Mouse (Mus musculus) layer of hippocampus, adult 9-10 months (tissue): ENCODE data around the gene Catsper4.
"Not testable (repeated sequence)": the region's sequence is repeated elsewhere in the genome, so short reads cannot be mapped to it uniquely, and the experiment has no call there.

ENCODE experiments used
- DNase-seq: peaks from one replicate; pipeline ENCODE4 v3.0.0; 2022; ENCODE audit warnings: low spot score

Gene Catsper4

DNA sequence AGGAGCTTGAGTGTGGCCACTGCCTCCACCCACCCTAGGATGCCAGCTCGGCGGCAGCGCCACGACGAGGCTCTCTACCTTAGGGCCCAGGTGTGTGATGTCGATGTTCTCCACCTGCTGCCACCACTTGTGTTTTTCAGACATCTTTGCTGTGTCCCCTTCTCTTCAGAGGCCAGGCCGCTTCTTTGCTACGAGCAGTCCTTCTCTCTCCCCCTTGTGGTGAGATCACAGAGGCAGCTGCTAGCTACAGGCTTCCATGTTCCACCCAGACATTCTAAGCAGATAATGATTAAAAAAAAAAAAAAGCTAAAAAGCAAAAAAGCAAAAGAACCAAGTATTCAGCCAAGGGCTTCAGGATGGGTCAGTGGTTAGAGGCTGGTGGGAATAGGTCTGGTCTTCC, at the start of gene Catsper4:
TSS of gene Catsper4 (minus strand) at position 190 of the 400 bp plus-strand sequence.
- no peak for DNase-seq

DNA sequence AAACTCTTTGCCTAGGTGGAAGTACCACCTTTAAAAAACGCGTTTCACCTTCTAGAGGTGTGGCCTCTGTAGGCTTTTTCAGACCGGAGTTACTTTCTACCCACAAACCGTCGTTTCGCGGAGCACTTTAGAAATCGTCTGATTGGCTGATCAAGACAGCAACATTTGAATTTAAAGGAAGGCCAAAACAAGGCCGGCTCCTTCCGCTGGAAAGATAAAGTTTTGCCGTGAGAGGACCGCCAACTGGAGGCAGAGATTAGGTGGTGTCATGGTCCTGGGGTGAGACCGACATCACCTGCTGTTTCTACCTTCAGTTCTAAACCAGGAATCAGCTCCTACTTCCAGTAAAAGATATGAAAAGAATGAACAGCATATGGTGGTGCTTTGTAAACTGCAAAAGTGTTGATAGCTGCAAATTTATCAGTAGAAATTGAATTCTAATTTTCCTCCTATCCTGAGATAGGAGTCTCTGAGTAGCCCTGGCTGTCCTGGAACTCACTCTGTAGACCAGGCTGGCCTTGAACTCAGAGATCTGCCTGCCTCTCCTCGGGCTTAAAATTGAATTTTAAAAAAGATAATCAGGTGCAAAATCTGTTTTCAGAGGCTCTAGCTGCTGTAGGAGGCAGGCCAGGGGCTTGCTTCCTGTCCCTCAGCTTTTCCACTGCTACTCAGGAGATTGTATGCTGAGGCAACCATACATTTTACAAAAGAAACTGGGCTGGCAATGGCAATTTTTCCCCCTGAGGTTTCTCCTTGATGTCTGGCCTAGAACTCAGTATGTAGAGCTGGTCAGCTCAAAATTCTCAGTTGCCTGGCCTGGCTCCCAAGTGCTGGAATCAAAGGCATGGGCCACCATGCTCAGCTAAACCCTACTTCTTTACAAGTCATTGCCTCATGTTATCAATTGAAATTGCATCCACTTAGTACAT, 46.5 kb upstream of the Catsper4 start:
- DNase-seq = no peak

DNA sequence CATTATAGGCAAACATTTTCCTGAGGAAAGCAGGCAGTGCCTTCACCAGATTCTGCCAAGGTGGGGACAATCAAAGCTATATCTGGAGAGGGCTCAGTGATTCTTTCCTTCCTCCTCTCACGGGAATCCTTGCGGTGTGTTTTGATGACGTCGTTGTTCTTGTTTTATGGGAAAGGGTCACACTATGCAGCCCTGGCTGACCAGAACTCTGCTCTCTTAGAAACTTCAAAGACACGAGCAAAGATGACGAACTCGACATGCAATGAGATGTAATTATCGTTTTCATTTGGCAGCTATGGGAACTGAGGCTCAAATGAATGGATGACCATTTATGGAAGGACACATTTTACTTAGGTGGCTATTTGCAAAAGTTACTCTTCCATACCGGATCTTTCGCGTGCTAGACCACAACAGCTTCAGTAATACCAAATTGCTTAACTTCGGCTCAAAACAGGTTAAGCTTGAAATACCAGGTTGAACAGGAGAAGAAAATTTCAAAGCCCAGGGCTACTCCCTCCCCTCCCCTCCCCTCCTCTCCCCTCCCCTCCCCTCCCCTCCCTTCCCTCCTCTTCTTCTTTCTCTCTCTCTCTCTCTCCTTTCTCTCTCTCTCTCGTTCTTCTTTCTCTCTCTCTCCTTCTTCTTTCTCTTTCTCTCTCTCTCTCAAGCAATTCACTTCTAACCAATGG, 45.7 kb upstream of the Catsper4 start:
- no peak for DNase-seq

DNA sequence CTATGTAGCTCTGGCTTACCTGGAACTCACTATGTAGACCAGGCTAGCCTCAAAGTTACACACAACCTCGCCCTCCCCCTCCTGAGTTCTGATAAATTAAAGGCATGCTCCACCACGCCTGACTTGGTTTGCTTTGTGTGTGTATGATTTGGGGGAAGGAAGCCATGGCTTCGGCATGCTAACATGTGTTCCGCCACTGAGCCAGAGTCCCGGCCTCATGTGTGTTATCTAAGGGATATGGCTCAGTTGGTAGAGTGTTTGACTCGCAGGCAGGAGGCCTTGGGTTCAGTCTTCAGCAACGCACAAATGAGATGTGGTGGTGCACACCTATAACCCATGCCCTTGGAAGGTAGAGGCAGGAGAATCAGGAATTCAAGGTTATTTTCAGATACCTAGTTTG, 44.8 kb upstream of the Catsper4 start:
- DNase-seq = no peak

DNA sequence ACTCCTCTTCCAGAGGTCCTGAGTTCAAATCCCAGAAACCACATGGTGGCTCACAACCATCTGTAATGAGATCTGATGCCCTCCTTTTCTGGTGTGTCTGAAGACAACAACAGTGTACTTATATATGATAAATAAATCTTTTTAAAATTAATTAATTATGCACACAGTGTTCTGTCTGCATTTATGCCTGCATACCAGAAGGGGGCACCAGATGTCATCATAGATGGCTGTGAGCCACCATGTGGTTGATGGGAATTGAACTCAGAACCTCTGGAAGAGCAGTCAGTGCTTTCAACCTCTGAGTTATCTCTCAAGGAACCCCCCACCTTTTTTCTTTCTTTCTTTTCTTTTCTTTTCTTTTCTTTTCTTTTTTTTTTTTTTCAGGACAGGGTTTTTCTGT, 42.4 kb upstream of the Catsper4 start:
- DNase-seq = not testable (repeated sequence)

DNA sequence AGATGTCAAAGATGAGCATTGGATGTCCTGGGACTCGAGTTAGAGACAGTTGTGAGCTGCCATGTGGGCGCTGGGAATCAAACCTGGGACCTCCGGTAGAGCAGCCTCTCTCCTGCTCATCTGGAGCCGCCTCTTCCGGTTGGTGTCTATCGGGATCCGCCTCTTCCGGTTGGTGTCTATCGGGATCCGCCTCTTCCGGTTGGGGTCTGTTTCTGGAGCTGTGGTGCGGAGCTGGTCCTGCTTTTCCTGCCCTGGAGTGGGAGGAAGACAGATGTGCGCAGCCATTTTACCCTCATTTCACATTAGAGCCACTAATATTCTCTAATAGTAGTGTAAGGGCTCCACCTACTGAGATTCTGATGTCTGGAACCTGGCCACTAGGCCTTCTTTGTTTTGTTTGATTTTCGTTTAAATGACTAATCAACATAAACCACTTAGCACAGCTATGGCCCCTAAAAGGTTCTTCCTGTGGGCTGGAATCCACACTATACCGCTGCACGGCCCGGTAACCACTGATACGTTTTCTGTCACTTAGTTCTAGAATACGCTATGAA, 41.0 kb upstream of the Catsper4 start:
- DNase-seq = no peak

DNA sequence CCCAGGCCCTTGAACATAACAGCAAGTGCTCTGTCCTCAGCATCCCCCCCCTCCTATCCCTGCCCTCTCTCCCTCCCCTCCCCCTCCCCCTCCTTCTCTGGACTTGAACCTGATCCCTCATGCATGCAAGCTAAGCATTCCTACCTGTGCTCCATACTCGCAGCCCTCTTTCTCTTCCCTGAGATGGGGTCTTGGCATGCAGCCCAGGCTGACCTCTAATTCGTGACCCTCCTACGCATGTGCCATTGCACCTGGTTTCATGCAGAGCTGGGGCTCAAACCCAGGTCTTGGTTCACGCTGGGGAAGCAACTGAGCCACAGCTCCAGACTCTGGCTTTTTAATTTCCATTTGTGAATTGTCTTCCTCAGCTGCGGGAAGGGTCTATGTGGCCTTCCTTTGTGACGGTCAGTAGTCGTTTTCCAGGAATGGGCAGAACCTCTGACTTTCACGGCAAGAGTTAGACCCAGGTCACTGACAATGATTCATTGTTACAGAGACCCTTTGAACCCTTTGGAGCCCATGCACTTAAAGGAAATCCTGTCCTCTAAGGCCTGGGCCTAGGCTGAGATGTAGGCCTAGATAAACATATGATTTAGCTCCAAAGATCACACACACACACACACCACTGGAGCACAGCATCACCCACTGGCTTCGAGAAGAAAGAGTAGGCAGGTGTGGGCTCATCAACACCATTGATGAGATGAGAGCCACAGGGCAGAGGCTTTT, 38.8 kb upstream of the Catsper4 start:
- no peak for DNase-seq

DNA sequence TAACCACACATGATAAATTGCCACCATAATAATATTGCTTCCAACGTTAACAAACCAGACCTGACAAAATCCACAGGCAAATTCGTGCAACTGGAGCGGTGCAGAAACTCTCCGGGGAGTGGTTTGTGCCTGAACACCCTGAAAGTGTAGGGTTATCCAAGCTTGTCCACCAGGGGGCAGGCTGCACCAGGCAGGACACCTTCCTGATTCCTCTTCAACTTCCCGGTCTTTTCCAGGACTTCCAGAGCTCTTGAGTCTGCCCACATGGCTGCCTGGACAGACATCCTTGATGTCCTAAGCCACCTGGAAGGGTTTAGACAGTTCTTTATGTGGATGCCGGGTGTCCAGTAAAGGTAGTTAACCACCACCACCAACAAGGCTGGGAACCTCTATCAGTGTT, 36.0 kb upstream of the Catsper4 start:
- no peak for DNase-seq

DNA sequence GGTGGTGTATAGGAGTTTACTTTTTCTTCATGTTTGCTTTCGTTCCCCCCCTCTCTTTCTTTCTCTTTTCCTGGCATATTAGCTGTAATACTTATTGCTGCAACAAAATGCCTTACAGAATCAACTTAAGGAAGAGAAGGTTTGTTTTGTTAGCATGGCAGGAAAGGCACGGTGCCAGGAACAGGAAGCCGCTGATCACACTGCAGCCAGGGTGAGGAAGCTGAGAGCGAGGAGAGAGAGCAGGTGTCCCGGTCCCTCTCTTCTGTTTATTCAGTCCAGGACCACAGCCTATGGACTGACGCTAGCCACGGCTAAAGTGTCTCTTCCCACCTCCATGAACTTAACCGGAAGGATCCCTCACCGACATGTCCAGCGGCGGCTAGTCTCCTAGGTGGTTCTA, 31.2 kb upstream of the Catsper4 start:
- no peak for DNase-seq

DNA sequence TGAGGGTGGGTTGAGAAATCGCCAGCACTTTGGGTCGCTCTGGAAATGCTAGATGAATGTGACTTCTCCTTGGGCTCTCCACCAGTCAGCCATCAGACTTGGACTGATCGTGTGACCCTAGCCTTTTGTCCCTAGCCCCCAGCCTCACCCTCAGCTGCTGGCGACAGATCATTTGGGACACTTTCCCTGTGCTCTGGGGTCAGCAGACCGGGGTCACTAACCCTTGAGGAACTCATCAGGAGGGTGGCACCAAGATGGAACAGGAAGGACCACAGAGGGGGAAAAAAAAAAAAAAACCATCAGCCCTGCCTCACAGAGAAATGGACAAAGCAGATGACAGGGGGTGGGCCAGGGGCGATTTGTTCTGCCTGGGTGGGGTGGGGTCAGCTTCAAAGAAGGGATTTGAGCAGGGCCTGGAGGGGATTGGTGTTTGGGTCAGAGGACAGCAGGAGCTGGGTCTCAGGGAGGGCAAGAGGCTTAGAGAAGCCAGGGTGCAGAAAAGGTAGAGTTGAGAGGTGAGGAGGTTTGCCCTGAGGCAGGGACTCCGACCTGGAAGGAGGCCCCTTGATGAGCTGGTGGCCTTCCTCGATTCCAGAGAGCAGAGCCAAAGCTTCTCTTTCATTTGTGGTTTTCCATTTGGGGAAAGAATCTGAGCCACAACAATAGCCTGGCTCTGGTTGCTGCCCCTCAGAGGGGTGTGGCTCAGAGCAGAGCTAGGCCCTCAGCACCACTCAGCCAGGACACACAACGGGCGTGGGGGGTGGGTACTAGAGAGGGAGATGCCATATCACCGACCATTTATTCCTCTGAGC, 30.2 kb upstream of the Catsper4 start:
- DNase-seq = no peak

DNA sequence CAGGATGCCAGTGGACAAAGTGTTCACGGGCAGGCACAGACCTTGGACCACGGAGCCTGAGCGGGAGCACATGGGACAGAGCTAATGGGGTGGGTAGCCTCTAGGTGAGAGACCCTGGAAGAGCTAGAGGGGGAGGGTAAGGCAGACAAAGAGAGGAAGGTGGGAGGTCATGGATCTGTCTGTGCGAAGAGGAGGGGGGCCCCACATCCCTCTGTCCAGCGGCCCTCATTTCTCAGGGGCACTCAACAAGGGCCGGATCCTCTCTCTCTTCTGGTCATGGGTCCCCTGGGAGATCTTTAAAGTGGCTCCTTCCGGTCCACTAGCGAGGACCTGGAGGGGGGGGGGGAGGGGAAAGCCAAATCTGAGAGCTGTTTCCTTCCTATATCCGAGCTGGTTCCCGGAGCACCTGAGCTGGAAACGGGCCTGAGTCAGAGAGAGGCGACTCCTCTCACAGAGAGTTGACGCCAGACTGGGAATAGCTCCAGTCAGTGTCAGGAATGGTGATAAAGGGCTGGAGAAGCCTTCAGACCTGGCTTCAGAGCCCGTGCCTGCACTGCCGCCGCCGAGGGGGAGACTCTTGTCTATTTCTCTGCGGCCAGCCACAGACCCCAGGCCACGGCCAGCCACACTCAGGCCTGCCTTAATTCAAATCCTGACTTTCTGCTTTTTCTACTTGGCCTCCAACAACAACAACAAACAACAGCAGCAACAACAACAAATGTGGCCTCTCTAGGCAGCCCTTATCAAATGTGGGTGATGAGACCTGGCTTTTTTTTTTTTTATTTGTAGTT, 29.4 kb upstream of the Catsper4 start:
- no peak for DNase-seq

DNA sequence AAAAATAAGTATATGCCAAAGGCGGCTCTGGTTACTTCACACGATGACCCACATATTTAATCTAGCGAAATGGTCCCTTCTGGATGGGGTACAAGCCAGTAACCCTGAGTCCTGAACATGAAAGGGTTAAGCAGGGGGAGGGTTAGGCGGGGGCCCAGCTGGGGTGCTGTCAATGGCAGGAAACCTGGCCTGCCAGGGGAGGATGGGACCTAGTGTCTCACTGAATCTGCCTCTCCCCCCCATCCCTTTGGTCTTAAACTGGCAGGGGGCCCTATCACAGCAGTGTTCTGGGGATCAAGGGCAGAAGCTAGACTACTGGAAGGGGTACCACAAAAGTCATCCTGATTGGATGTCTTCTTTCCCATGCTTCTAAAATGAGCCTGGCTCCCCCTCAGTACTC, 28.7 kb upstream of the Catsper4 start:
- DNase-seq = no peak

DNA sequence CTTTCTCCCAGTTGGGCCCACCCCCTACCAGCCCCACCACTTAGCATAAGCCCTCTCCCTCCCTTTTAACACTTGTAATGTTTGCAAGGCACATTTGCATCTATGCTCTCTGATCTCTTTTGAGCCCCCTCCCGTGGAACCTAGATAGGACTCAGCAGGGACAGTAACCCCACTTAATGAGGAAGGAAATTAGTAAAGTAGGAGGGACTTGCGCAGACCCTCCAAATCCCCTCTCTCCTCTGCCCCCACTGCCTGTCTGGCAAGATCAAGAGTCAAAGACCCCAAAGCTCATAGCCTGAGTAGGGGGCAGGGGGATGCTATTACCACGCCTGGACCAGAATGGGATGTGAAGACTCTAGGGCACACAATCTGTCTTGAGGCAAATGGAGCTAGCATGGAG, 27.7 kb upstream of the Catsper4 start:
- DNase-seq = no peak

DNA sequence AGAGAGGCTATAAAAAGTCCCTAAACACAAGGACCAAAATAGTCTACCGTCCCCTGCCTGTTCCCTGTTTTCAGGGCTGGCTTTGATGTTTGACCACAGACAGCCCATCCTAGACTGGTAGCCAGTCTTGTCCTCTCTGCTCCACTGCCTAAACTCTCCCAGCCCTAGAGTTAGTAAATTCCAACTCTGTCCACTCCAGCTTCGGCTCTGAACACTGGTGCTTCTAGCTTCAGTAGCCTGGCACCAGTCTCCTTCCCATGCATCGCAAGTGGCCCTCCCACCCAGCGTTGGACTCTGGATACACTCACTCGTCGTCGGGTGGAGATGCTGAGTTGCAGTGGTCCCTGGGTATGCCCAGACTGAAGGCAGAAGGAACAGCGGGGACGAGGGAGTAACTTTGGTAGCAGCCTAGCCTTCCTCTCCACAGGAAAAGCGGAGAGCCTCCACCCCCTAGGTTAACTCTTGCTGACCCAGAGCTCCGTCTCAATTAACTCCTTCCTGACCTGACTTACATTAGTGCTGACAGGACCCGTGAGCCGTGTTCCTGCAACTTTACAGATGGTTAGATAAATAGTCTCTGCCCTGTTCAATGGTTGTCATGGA, 26.6 kb upstream of the Catsper4 start, which contains the start of gene Grrp1:
TSS of gene Grrp1 (minus strand) at position 385 of the 603 bp plus-strand sequence.
- no peak for DNase-seq

DNA sequence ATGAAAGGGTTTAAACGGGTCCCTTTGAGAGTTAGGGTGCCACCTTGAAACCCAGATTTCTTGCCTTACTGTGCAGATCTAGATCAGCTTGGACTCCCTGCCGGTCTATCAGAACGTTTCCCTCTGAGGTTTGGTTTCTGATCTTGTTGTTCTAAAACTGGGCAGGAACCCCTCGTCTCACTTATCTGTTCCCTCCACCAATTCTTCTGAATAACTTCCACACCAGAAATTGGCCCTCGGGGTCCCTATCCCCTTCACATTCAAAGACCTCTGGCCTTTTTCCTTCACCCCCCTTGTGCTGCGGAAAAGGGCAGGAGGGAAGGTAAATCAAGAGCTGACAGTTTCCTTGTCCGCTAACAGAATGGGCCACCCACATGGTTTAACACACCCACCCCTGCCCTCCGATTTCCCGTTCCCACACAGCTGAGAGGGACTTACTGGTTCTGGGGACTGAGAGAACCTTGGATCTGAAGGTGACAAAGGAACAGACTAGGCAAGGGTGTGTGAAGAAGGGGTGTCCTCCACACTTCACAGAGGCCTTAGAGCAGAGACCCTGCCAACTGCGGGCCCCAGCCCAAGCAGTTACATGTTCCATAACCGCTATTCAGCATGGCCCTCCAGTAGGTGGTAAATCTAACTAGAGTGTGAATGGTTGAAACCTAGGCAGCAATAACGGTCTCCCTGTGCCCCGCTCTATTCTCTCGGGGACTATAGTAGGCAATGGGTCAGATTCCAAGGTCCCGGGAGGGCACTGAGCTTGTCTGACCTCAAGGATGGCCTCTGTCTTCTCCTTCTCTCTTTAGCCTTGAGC, 25.9 kb upstream of the Catsper4 start:
- no peak for DNase-seq

DNA sequence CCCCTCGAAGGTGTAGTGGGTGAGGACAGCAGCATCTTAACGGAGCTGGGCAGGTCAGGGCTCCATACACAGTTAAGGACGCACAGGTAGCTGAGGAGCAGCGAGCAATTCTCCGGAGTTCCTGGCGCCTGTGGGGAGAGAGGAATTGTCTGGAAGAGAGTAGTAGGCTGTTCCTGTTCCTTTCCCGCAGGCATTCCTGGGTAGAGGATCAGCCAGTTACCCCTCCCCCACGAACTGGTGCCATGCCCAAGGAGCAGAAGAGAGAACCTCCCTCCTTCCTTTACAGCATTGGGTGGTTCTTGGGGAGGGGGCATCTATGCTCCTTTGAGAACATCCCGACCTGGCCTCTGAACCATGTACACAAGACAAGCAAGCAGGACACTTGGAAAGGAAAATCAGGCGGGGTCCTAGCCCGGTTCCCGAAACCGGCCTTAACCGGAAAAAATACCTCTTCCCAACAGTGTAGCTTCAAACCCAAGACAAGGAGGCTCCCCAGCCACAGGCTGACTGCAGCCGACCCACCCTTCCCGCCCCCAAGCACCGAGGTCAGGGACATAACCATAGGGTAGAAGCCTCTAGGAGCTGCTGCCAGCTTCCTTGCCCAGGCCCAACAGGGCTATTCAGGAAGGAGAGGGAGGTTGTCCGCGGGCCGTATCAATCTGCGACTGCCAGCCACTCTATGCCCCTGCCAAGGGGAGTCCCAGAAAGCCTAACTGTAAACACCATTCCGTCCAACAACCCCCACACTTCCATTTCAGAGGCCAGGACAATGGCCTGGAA, 25.1 kb upstream of the Catsper4 start:
- no peak for DNase-seq

DNA sequence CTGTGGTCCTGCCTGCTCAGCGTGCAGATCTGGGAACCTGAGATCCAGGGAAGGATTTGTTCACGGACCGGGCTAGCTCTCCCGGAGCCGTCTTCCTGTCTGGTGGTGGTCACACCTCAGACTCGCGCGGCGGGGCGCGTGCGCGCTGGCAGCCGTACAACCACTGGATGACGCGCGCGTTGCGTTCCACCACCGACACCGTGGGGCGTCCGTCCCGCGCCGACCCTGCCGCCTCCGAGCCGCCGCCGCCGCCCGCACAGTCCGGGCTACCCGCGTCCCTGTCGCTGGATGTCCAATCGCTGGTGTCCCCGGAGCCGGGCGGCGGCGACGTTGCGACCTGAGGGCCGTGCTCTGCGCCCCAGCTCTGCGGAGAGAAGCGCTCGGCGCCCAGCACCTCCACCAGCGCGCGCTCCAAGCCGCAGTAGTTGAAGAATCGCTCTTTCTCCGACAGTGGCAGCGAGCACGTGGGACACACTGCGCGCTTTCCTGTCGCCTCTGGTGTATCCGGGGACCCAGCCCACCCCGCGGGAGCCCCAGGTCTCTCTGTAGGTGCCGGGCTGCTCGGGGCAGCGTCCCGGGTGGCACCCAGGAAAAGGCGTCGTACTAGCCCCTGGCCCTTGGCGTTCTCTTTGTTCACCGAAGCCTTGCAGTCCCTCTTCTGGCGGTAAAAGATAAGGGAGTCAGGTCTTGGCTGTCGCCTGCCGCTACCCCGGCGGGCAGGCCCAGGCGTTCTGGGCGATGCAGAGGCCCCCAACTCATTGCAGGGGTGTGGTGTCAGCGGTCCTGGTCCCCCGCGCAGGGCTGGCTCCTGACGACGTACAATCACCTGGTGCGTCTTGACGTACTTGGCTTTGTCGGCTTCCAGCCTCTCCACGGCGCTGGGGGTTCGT, 24.3 kb upstream of the Catsper4 start:
- no peak for DNase-seq

DNA sequence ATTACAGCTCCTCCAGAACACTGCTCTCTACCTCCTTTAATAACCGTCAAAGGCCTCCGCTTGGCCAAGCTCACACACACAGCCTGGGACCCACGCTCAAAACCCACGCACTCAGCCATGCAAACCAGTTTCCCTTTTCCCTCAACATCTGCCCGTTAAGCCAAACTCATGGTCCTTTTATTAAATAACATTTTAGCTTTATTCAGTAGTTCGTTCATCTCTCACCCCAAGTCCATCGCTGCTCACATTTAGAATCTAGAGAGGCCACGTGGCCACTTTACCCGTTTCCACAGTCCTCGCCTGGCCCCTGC, 23.7 kb upstream of the Catsper4 start:
- DNase-seq = no peak
